Mouse (Mus musculus) fibroblast of lung, adult 2 months (primary cell): ENCODE results near the gene Lrfn2.

Source experiments
- DNase-seq: peaks from one replicate; pipeline ENCODE4 v3.0.0-alpha.2; 2011; ENCODE audit warnings: low read depth

Lrfn2 gene

GRCm38 (mm10) chr17:49035052-49035451 is 102.9 kb downstream of the Lrfn2 start:
- DNase-seq, result no peak

- no peak for DNase-seq
Measured at GRCm38 (mm10) chr17:49037163-49037950, 105.2 kb downstream of the Lrfn2 start.

GRCm38 (mm10) chr17:49043806-49044640 is 111.8 kb downstream of the Lrfn2 start:
- DNase-seq, result no peak

- no peak for DNase-seq
Measured at GRCm38 (mm10) chr17:49047921-49048320, 115.7 kb downstream of the Lrfn2 start.

- DNase-seq, result no peak
Measured at GRCm38 (mm10) chr17:49051231-49051630, 119.1 kb downstream of the Lrfn2 start.

- DNase-seq, result no peak
Measured at GRCm38 (mm10) chr17:49061141-49061540, 129.0 kb downstream of the Lrfn2 start.

- no peak for DNase-seq
Measured at GRCm38 (mm10) chr17:49063789-49064188, 131.6 kb downstream of the Lrfn2 start.

GRCm38 (mm10) chr17:49064526-49064925 is 132.3 kb downstream of the Lrfn2 start:
- DNase-seq, result no peak

- DNase-seq, result no peak
Measured at GRCm38 (mm10) chr17:49065050-49065449, 132.9 kb downstream of the Lrfn2 start.

- DNase-seq, result no peak
Measured at GRCm38 (mm10) chr17:49066748-49067147, 134.6 kb downstream of the Lrfn2 start.

GRCm38 (mm10) chr17:49078168-49078567 is 146.0 kb downstream of the Lrfn2 start:
- no peak for DNase-seq

- DNase-seq, result no peak
Measured at GRCm38 (mm10) chr17:49079647-49080046, 147.5 kb downstream of the Lrfn2 start.

- no peak for DNase-seq
Measured at GRCm38 (mm10) chr17:49083594-49084380, 151.6 kb downstream of the Lrfn2 start.

- DNase-seq, result no peak
Measured at GRCm38 (mm10) chr17:49085111-49085510, 152.9 kb downstream of the Lrfn2 start.

GRCm38 (mm10) chr17:49096781-49097544 is 164.8 kb downstream of the Lrfn2 start:
- DNase-seq, result no peak

- DNase-seq, result no peak
Measured at GRCm38 (mm10) chr17:49111399-49111798, 179.2 kb downstream of the Lrfn2 start.

GRCm38 (mm10) chr17:49111911-49112310 is 179.7 kb downstream of the Lrfn2 start:
- no peak for DNase-seq

- no peak for DNase-seq
Measured at GRCm38 (mm10) chr17:49113336-49113735, 181.2 kb downstream of the Lrfn2 start.

GRCm38 (mm10) chr17:49124166-49124565 is 192.0 kb downstream of the Lrfn2 start:
- no peak for DNase-seq

- DNase-seq, result no peak
Measured at GRCm38 (mm10) chr17:49124642-49125041, 192.5 kb downstream of the Lrfn2 start.
